Mouse (Mus musculus): Measurements from ENCODE around the gene 1700025C18Rik.

The 1700025C18Rik gene

GRCm38 (mm10) chr2:165077055-165077454, 13.5 kb downstream of the 1700025C18Rik start:
- no peak for DNase-seq

- DNase-seq, result peak; percentile 82
These were observed 15.6 kb downstream of the 1700025C18Rik start for GRCm38 (mm10) chr2:165074937-165075336.

GRCm38 (mm10) chr2:165074081-165074884, 16.3 kb downstream of the 1700025C18Rik start:
- DNase-seq, result no peak

GRCm38 (mm10) chr2:165073381-165073781, 17.2 kb downstream of the 1700025C18Rik start:
- no peak for DNase-seq

DNA sequence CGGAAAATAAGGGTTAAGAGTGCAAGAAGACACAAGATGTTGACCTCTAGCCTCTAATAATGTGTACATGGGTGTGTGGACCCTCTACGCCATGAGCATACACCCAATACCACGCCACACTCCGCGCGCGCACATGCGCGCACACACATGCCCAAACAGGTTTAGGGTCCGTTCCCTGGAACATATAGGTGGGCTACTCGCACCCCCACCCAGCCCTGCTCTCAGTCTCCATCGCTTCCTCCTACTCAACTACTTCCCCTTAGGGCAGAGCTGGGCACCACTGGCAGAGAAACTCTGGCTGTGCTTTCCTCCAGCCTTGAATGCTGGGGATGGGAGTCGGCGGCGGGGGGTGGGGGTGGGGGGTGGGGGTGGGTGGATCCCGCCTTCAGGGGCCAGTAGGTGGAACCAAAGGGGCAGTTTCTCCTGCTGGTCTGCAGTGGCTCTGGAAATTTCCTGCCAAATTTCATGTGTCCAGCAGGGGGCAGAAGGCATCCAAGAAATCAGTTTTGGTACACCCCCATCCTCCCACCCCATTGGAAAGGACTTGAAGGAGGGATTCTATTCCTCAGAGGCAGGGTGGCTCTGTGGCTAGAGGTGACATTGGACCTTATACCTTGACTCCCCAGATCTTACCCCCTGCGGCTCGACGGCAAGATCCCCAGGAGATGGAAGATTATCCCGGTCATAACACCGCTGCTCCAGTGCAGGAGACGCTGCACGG, 20.3 kb downstream of the 1700025C18Rik start:
- DNase-seq, result peak; percentile 85

DNA sequence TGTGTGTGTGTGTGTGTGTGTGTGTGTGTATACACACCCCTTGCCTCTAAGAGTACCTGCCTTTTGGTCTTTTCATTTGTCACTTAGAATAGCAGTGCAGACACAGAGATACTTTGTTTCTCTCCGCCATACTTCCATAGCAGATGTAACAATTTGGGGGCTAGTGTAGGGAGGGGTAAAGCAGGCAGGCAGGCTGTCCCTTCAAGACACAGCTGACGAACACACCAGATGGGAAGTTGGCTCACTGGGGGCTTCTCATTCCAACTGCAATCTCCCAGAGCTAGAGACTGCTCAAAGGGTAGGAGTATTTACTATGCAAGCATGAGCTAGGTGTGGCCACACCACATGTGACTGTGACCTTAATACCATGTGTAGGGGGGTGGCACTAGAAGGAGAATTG, 21.7 kb downstream of the 1700025C18Rik start:
- DNase-seq, result peak; percentile 16

GRCm38 (mm10) chr2:165064489-165064888, 26.1 kb downstream of the 1700025C18Rik start:
- DNase-seq, result peak; percentile 14

DNA sequence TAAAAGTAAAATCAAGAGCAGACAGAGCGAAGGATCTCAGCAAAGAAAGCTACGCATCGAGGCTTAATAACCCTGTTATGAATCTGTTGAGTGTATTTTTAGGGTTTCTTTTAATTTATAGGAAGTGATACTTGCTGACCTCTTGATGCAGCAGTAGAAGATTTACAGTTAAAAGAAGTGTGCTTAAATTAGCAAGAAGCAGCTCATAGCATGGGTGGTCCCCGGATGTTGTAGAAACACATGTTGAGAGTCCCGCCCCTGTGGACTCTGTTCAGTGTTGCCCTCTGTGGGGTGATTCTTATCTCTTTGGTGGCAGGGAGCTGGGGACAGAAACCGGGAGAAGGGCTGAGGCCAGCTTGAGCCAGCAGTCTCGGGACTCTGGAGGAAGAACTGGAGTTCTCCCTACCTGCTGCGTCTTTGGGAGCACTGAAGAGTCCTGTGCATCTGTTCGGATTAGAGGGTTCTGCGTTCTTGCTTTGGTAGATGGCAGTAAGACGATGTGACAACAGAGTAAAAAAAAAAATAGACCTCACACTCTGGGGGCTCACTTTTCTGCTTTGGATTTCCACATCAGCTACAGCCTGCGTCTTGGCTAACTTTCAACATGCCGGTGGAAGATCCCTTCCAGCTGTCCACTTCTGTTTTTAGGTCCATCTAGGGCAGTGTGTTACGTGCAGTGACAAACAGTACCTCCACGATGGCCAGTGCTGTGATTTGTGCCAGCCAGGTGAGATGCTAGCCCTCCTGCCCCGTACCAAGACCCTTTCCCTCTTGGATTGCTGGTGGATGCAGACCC, 28.7 kb downstream of the 1700025C18Rik start:
- DNase-seq, result peak; percentile 71

DNA sequence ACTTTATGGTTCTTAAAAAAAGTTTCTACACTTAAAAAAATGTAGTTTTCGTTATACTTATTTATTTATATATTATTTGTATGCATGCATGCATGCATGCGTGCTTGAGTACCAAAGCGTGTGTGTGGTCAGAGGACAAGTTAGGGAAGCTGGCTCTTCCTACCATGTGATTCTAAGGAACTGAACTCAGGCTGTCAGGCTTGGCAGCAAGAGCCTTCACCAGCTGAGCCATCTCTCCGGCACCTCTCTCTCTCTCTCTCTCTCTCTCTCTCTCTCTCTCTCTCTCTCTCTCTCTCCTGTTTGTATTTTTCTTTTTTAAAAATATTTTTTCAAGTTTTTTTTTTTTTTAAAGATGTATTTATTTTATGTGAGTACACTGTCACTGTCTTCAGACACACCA, 30.6 kb downstream of the 1700025C18Rik start:
- DNase-seq, result peak; percentile 70

- DNase-seq, result no peak
These were observed 34.0 kb downstream of the 1700025C18Rik start for GRCm38 (mm10) chr2:165056377-165057085.

- DNase-seq, result peak; percentile 77
These were observed 34.6 kb downstream of the 1700025C18Rik start for GRCm38 (mm10) chr2:165055905-165056304.

DNA sequence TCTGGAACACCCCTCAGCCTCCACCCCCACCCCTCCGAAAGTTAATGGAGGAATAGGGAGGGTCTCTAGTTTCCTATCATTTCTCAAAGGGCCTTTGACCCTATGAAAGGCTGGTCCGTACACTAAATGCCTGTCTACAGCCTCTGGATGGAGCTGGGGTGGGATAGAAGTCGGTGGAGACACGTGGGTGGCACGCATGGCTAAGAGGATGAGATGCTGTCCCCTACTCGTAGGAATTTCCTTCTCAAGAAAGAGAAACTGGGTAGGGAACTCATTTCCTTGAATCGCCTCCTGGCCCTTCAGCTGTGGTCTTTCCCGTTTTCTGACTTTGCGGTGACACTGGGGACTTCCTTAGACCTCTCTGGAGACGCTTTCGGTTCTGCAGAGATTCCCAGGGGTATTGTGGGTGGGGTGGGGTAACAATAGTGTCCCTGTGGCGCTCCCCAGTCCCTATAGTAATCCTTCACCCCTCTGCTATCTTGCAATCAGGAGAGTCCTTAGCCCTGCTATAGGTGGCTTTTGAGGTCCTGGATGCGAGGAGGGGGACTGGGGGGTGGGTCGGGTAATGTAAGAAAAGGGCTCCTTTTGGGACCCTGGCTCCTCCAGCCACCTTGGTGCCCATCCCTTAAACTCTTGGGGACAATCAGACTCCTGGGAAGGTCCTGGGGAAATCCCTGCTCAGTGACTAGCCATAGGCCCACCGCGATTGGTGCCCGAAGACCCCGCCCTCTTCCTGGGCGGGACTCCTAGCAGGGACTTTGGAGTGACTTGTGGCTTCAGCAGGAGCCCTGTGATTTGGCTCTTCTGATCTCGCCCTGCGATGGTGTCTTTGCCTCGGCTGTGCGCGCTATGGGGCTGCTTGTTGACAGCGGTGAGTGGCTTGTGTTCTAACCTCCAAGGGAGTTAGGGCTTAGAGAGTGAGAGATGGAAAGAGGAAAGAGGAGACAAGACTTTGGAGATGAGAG, 35.4 kb downstream of the 1700025C18Rik start, which contains the start of gene Cd40:
TSS of gene Cd40 (plus strand) at position 740 of the 965 bp plus-strand sequence.
- DNase-seq, result peak; percentile 93

GRCm38 (mm10) chr2:165051566-165051965, 39.0 kb downstream of the 1700025C18Rik start:
- DNase-seq, result no peak

- no peak for DNase-seq
These were observed 39.6 kb downstream of the 1700025C18Rik start for GRCm38 (mm10) chr2:165050826-165051548.

- no peak for DNase-seq
These were observed 41.5 kb downstream of the 1700025C18Rik start for GRCm38 (mm10) chr2:165049044-165049443.

DNA sequence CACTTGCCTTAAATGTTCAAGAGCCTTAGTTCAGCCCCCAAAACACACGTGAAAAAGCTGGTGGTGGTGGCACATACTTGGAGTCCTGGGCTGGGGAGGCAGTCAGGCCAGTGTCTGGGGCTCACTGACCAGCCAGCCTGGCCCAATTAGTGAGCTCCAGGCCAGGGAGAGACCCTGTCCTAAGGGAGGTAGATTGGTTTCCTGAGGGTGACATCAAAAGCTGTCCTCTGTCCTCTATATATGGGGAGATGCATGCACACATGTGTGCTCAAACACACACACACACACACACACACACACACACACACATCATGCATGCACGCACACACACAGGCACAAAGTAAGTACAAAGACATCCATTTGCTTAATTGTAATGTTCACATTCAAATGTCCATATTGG, 46.8 kb downstream of the 1700025C18Rik start:
- no peak for DNase-seq

- DNase-seq, result no peak
These were observed 47.4 kb downstream of the 1700025C18Rik start for GRCm38 (mm10) chr2:165043090-165043636.

GRCm38 (mm10) chr2:165042126-165042525, 48.4 kb downstream of the 1700025C18Rik start:
- DNase-seq, result no peak

- no peak for DNase-seq
These were observed 53.1 kb downstream of the 1700025C18Rik start for GRCm38 (mm10) chr2:165037415-165037814.

GRCm38 (mm10) chr2:165035058-165035431, 55.5 kb downstream of the 1700025C18Rik start:
- DNase-seq, result no peak

All from lung, postnatal 10 days (tissue).